Mouse (Mus musculus) hindbrain, postnatal 0 days (tissue): Measurements from ENCODE around the gene Pparg. TPM values are rescaled to one million over a fixed set of nuclear protein-coding genes. Genes with fewer than 3 reads are reported as not detected.
A peak's percentile ranks its signal among the peaks of the same experiment; 100 is the strongest.

Experiments used
- ATAC-seq: fragments of 200-750 bp; cut with Nextera tagmentation; 2 replicates; pipeline ENCODE4 v1.8.0; 2017; ENCODE audit warnings: mild to moderate bottlenecking, moderate TSS enrichment, moderate library complexity
- DNase-seq: peaks from one replicate; pipeline ENCODE4 v3.0.0-alpha.2; 2015; ENCODE audit warnings: low spot score
- H3K27ac ChIP-seq: fragments of 300-500 bp; sonication (generic); 2 replicates; pipeline ENCODE4 v1.5.1; 2014; ENCODE audit warnings: mild to moderate bottlenecking
- H3K27me3 ChIP-seq: fragments of 300-500 bp; sonication (generic); 2 replicates; pipeline ENCODE4 v1.6.1; 2014; ENCODE audit warnings: low read length, mixed read lengths; ENCODE audit not compliant: insufficient read depth
- H3K36me3 ChIP-seq: fragments of 300-500 bp; sonication (generic); 2 replicates; pipeline ENCODE4 v1.6.1; 2014; ENCODE audit warnings: low read length, mixed read lengths; ENCODE audit not compliant: insufficient read depth
- H3K4me1 ChIP-seq: fragments of 300-500 bp; sonication (generic); 2 replicates; pipeline ENCODE4 v1.6.1; 2014; ENCODE audit warnings: antibody characterized with exemption, low read length, mixed read lengths; ENCODE audit not compliant: insufficient read depth
- H3K4me2 ChIP-seq: fragments of 300-500 bp; sonication (generic); 2 replicates; pipeline ENCODE4 v1.6.1; 2014; ENCODE audit warnings: low read depth, mild to moderate bottlenecking, low read length, moderate library complexity, mixed read lengths
- H3K4me3 ChIP-seq: fragments of 300-500 bp; sonication (generic); 2 replicates; pipeline ENCODE4 v1.5.1; 2014; ENCODE audit warnings: low read length
- H3K9ac ChIP-seq: fragments of 300-500 bp; sonication (generic); replicated peaks from 2 replicates; pipeline ENCODE4 v1.6.1; 2014; ENCODE audit warnings: mild to moderate bottlenecking, low read length, moderate library complexity, mixed read lengths
- H3K9me3 ChIP-seq: fragments of 300-500 bp; sonication (generic); 2 replicates; pipeline ENCODE4 v1.6.1; 2016; ENCODE audit warnings: low read length, mixed read lengths
- CTCF ChIP-seq: IDR thresholded peaks from 2 replicates; pipeline ENCODE4 v1.5.1; 2016; ENCODE audit warnings: antibody characterized with exemption, control low read depth, low read depth
- WGBS: fragments of 180-500 bp; shearing (Covaris S2); extraction: QIAGEN DNeasy Blood & Tissue Kit; methylation state at CpG from one replicate; pipeline ENCODE4 v1.1.7; 2014; 5-methylcytosine and 5-hydroxymethylcytosine counted together
- polyA plus RNA-seq: library from polyadenylated mRNA; unstranded; fragments of >200 nt; fragmentation: Nextera tagmentation; extraction: Ambion mirVana; gene quantifications from 2 replicates; pipeline ENCODE4 v1.2.1, GENCODE M21; 2015
- total RNA-seq: library from RNA; depleted of rRNA; stranded (reverse); fragments of >200 nt; gene quantifications from 2 replicates; pipeline ENCODE4 v1.2.3, GENCODE M21; 2014; rRNA removed

The Pparg gene
- 0.26 TPM in 1 of 2 replicates, not detected in the other for total RNA-seq
- 0.26 and 0.46 TPM in 2 replicates for polyA plus RNA-seq

DNA sequence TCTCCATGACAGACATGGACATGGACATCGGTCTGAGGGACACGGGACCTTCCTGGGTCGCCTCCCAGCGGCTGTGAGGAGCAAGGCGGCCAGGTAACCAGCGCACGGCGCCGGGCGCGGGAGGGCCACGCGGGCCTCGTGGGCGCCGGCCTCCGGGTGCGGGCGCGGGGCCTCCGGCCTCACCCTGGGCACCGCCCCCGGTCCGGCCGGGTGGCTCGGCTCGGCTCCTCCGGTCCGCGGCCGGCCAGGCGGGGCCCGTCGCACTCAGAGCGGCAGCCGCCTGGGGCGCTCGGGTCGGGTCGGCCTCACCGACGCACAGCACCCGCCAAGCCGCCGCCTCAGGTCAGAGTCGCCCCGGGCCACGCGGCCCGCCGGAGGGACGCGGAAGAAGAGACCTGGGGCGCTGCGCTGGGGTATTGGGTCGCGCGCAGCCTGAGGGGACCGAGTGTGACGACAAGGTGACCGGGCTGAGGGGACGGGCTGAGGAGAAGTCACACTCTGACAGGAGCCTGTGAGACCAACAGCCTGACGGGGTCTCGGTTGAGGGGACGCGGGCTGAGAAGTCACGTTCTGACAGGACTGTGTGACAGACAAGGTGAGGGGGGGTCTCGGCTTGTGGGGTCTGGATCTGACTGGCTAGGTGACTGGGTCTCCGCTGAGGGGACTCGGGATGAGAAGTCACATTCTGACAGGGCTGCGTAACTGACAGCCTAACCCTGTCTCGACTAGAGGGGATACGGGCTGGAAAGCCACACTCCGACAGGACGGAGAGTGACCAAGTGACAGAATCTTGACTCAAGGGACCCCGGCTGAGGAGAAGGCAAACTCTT, at the start of gene Pparg:
Pparg (plus strand) TSS at position 176 of the 830 bp plus-strand sequence.
- Histone ChIP-seq H3K4me1 (no peaks in the 10 kb centered on the region), H3K9ac (peak within 1 kb of the TSS; percentile 42), H3K9me3 (0 out of 2 replicates have a peak, but pooled peaks cover 4% of the 10 kb centered on the region), H3K4me3 (peak within 1 kb of the TSS; percentile 59), H3K27ac (no peak within 1 kb of the TSS), H3K27me3 (0 out of 2 replicates have a peak, but pooled peaks cover 5% of the 10 kb centered on the region), H3K36me3 (no peaks in the 10 kb centered on the region), H3K4me2 (peak within 1 kb of the TSS; percentile 98)
- ATAC-seq (peak; percentile 78), DNase-seq (peak; percentile 46)
- under 1% methylated on average over 68 of the region's 76 CpGs for WGBS
- TF ChIP-seq CTCF, result peak; percentile 37; the same call in 1 of the 2 replicates

DNA sequence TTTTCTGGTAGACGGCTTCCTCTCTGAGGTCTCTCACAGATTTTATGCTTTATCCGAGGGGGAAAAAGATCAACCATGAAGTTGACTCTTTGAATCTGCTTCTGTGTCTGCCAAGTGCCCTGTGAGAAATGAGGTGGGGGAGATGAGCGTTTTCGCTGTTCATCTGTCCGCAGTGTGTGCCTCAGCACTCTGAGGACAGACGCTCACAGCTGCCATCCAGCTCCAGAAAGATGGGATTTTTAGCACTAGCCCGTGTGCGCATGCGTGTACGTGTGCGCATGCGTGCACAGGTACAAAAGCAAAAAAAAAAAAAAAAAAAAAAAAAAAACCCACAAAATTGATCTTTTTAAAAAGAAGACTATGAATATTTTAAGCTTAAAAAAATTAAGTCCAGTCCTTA, 48.0 kb upstream of the Pparg start:
- no peak for TF ChIP-seq CTCF
- Histone ChIP-seq H3K4me2 (peak overlapping the region; percentile 46), H3K36me3 (no peaks in the 10 kb centered on the region), H3K9me3 (no peaks in the 10 kb centered on the region), H3K4me1 (no peaks in the 10 kb centered on the region), H3K27me3 (no peaks in the 10 kb centered on the region), H3K27ac (peak overlapping the region; percentile 78), H3K4me3 (peak overlapping the region; percentile 18; the same call in 1 of the 2 replicates), H3K9ac (no peak overlapping the region)
- DNase-seq (peak; percentile 85), ATAC-seq (peak; percentile 79)
- WGBS, result 33% methylated on average over 12 of the region's 12 CpGs

GRCm38 (mm10) chr6:115313235-115313738, 47.5 kb upstream of the Pparg start:
- Histone ChIP-seq H3K4me2 (peak overlapping the region; percentile 46; the same call in 1 of the 2 replicates), H3K4me1 (no peaks in the 10 kb centered on the region), H3K27ac (peak overlapping the region; percentile 68; the same call in 1 of the 2 replicates), H3K36me3 (no peaks in the 10 kb centered on the region), H3K9ac (no peak overlapping the region), H3K4me3 (no peak overlapping the region), H3K27me3 (no peaks in the 10 kb centered on the region), H3K9me3 (no peaks in the 10 kb centered on the region)
- WGBS, result 61% methylated on average over 9 of the region's 9 CpGs
- DNase-seq (peak; percentile 42), ATAC-seq (0 out of 2 replicates have a peak, but pooled peaks have one; percentile 43)
- no peak for TF ChIP-seq CTCF

GRCm38 (mm10) chr6:115313910-115314309, 46.8 kb upstream of the Pparg start:
- H3K27me3 ChIP-seq, result no peaks in the 10 kb centered on the region
- H3K4me1 ChIP-seq, result no peaks in the 10 kb centered on the region
- no peak overlapping the region for H3K9ac ChIP-seq
- H3K36me3 ChIP-seq, result no peaks in the 10 kb centered on the region
- 74% methylated on average over 7 of the region's 7 CpGs for whole genome bisulfite sequencing
- H3K4me3 ChIP-seq, result no peak overlapping the region
- H3K4me2 ChIP-seq, result no peak overlapping the region
- DNase-seq (no peak), ATAC-seq (no peak)
- no peaks in the 10 kb centered on the region for H3K9me3 ChIP-seq
- H3K27ac ChIP-seq, result 0 out of 2 replicates have a peak overlapping the region, but pooled peaks have one; percentile 68
- TF ChIP-seq CTCF, result no peak

- no peak for DNase-seq
- no peak overlapping the region for H3K4me2 ChIP-seq
- no peak overlapping the region for H3K27ac ChIP-seq
- no peak overlapping the region for H3K4me3 ChIP-seq
- WGBS, result 92% methylated on average over 4 of the region's 4 CpGs
- no peak overlapping the region for H3K9ac ChIP-seq
- no peaks in the 10 kb centered on the region for H3K4me1 ChIP-seq
- no peak for ATAC-seq
- H3K36me3 ChIP-seq, result no peaks in the 10 kb centered on the region
- H3K9me3 ChIP-seq, result no peaks in the 10 kb centered on the region
- no peaks in the 10 kb centered on the region for H3K27me3 ChIP-seq
- no peak for TF ChIP-seq CTCF
Observed at GRCm38 (mm10) chr6:115315770-115316169, 45.0 kb upstream of the Pparg start.

- DNase-seq (no peak), ATAC-seq (no peak)
- no peak for TF ChIP-seq CTCF
- Histone ChIP-seq H3K27me3 (no peaks in the 10 kb centered on the region), H3K4me2 (no peak overlapping the region), H3K9me3 (no peaks in the 10 kb centered on the region), H3K27ac (no peak overlapping the region), H3K9ac (no peak overlapping the region), H3K4me3 (no peak overlapping the region), H3K4me1 (no peaks in the 10 kb centered on the region), H3K36me3 (no peaks in the 10 kb centered on the region)
- WGBS, result 68% methylated on average over 11 of the region's 11 CpGs
Observed at GRCm38 (mm10) chr6:115316811-115317221, 43.9 kb upstream of the Pparg start.

DNA sequence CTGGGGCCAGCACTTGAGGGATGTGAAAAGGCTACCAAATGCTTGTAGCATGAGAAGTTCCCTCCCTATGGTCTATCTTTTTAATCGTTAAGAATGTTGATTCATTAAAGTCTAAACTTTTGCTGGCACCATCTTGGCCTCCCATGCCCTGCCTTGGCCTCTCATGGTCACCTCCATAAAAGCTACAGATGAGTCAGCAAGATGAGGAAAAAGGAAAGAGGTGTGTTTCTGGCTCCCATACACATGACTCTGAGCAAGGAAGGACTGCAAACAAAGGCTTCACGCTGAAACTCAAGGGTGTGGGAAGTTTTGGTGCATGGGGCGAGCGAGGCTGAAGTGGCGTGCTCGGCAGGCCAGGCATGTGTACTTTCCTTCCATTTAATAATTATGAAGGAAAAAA, 41.9 kb upstream of the Pparg start:
- no peak for TF ChIP-seq CTCF
- H3K4me2 ChIP-seq, result no peak overlapping the region
- H3K36me3 ChIP-seq, result no peaks in the 10 kb centered on the region
- H3K9me3 ChIP-seq, result no peaks in the 10 kb centered on the region
- no peaks in the 10 kb centered on the region for H3K4me1 ChIP-seq
- no peaks in the 10 kb centered on the region for H3K27me3 ChIP-seq
- H3K4me3 ChIP-seq, result no peak overlapping the region
- WGBS, result 84% methylated on average over 6 of the region's 6 CpGs
- no peak overlapping the region for H3K9ac ChIP-seq
- H3K27ac ChIP-seq, result no peak overlapping the region
- DNase-seq (no peak), ATAC-seq (no peak)
